Mouse (Mus musculus) CH12.LX (cell line): ENCODE data around the gene Mctp2. TPM values are rescaled to one million over a fixed set of nuclear protein-coding genes. Genes with fewer than 3 reads are reported as not detected.
"Not testable (repeated sequence)": the region's sequence is repeated elsewhere in the genome, so short reads cannot be mapped to it uniquely, and the experiment has no call there.

Experiments
- DNase-seq: peaks from one replicate; pipeline ENCODE4 v3.0.0-alpha.2; 2013; ENCODE audit errors: extremely low read depth
- H3K27ac ChIP-seq: 2 replicates; pipeline ENCODE4 v1.5.1; 2012; ENCODE audit warnings: low read depth, mild to moderate bottlenecking, control low read depth, moderate library complexity; ENCODE audit not compliant: insufficient read depth
- H3K27me3 ChIP-seq: replicated peaks from 2 replicates; pipeline ENCODE3; 2012; ENCODE audit warnings: inconsistent platforms
- H3K36me3 ChIP-seq, 2 experiments: replicated peaks in 1 of 2; 2 replicates each; pipeline versions ENCODE3 to v1.6.1; 2012; ENCODE audit warnings: inconsistent platforms in 1 of 2, low read length in 1 of 2, mild to moderate bottlenecking in 1 of 2, mixed read lengths in 1 of 2, moderate library complexity in 1 of 2; ENCODE audit not compliant: control insufficient read depth in 1 of 2, insufficient read depth in 1 of 2
- H3K4me1 ChIP-seq, 2 experiments: 2 replicates each; pipeline ENCODE4 v1.6.1; 2012; ENCODE audit warnings: inconsistent platforms in 1 of 2, moderate library complexity in 1 of 2; ENCODE audit not compliant: insufficient read depth in 2 of 2, control insufficient read depth in 1 of 2
- H3K4me2 ChIP-seq: 2 replicates; pipeline ENCODE4 v1.6.1; 2012; ENCODE audit warnings: low read depth, mild to moderate bottlenecking, control low read depth; ENCODE audit not compliant: poor library complexity, insufficient read depth, severe bottlenecking
- H3K4me3 ChIP-seq, 3 experiments: fragments of 150-350 bp in 1 of 3; sonication (generic) in 1 of 3; replicated peaks in 1 of 3; 2 replicates each; pipeline versions ENCODE3 to v1.5.1; 2011 to 2012; ENCODE audit warnings: low read depth in 2 of 3, low read length in 2 of 3, mild to moderate bottlenecking in 2 of 3, moderate library complexity in 2 of 3, control low read depth in 1 of 3, improper control_type of control experiment in 1 of 3, inconsistent platforms in 1 of 3, mixed read lengths in 1 of 3; ENCODE audit not compliant: poor library complexity in 1 of 3
- H3K79me2 ChIP-seq: replicated peaks from 2 replicates; pipeline ENCODE4 v1.6.1; 2012; ENCODE audit warnings: mild to moderate bottlenecking, moderate library complexity; ENCODE audit not compliant: control insufficient read depth, poor library complexity, insufficient read depth, severe bottlenecking; ENCODE audit errors: extremely low read depth
- H3K9ac ChIP-seq: 2 replicates; pipeline ENCODE4 v1.6.1; 2012; ENCODE audit warnings: low read depth, mild to moderate bottlenecking, control low read depth, moderate library complexity; ENCODE audit not compliant: insufficient read depth
- H3K9me3 ChIP-seq: replicated peaks from 2 replicates; pipeline ENCODE3; 2012; ENCODE audit warnings: low read length, inconsistent platforms, mixed read lengths
- BHLHE40 ChIP-seq: IDR thresholded peaks from 2 replicates; pipeline ENCODE4 v1.6.1; 2011; ENCODE audit warnings: mild to moderate bottlenecking, low read depth, low read length, improper control_type of control experiment
- CHD1 ChIP-seq: IDR thresholded peaks from 2 replicates; pipeline ENCODE4 v1.6.1; 2012; ENCODE audit warnings: low read depth, low read length, improper control_type of control experiment, inconsistent platforms
- CHD2 ChIP-seq: IDR thresholded peaks from 2 replicates; pipeline ENCODE4 v1.6.1; 2011; ENCODE audit warnings: low read length, improper control_type of control experiment
- ELF1 ChIP-seq: IDR thresholded peaks from 2 replicates; pipeline ENCODE4 v1.6.1; 2014; ENCODE audit warnings: low read depth, mild to moderate bottlenecking, inconsistent platforms, low read length, improper control_type of control experiment
- EP300 ChIP-seq: IDR thresholded peaks from 2 replicates; pipeline ENCODE4 v1.6.1; 2011; ENCODE audit warnings: low read length, improper control_type of control experiment
- ETS1 ChIP-seq: conservative IDR thresholded peaks from 2 replicates; pipeline ENCODE4 v1.6.1; 2012; ENCODE audit warnings: low read depth, mild to moderate bottlenecking, inconsistent platforms, low read length, improper control_type of control experiment, moderate library complexity
- GABPA ChIP-seq: IDR thresholded peaks from 2 replicates; pipeline ENCODE4 v1.6.1; 2012; ENCODE audit warnings: low read depth, low read length, improper control_type of control experiment, inconsistent platforms; ENCODE audit not compliant: insufficient replicate concordance
- HCFC1 ChIP-seq: IDR thresholded peaks from 2 replicates; pipeline ENCODE4 v1.6.1; 2012; ENCODE audit warnings: low read depth, mild to moderate bottlenecking, inconsistent platforms, low read length, improper control_type of control experiment
- IRF4 ChIP-seq: IDR thresholded peaks from 2 replicates; pipeline ENCODE4 v1.6.1; 2014; ENCODE audit warnings: low read depth, mild to moderate bottlenecking, inconsistent platforms, low read length, improper control_type of control experiment
- JUN ChIP-seq: IDR thresholded peaks from 2 replicates; pipeline ENCODE4 v1.6.1; 2011; ENCODE audit warnings: low read depth, mild to moderate bottlenecking, low read length, improper control_type of control experiment, moderate library complexity; ENCODE audit not compliant: insufficient read depth
- KAT2A ChIP-seq: IDR thresholded peaks from 2 replicates; pipeline ENCODE4 v1.6.1; 2012; ENCODE audit warnings: low read length, improper control_type of control experiment, inconsistent platforms; ENCODE audit not compliant: insufficient replicate concordance
- MYC ChIP-seq: IDR thresholded peaks from 2 replicates; pipeline ENCODE4 v1.6.1; 2011; ENCODE audit warnings: low read depth, mild to moderate bottlenecking, improper control_type of control experiment, low read length
- POLR2A ChIP-seq: IDR thresholded peaks from 2 replicates; pipeline ENCODE4 v1.6.1; 2011; ENCODE audit warnings: low read depth, mild to moderate bottlenecking, improper control_type of control experiment, low read length
- POLR2AphosphoS2 ChIP-seq: IDR thresholded peaks from 2 replicates; pipeline ENCODE4 v1.6.1; 2011; ENCODE audit warnings: low read depth, low read length, improper control_type of control experiment
- RCOR1 ChIP-seq: conservative IDR thresholded peaks from 2 replicates; pipeline ENCODE4 v1.6.1; 2012; ENCODE audit warnings: low read depth, mild to moderate bottlenecking, inconsistent platforms, low read length, improper control_type of control experiment
- TBP ChIP-seq: conservative IDR thresholded peaks from 2 replicates; pipeline ENCODE4 v1.6.1; 2011; ENCODE audit warnings: low read depth, low read length, improper control_type of control experiment
- USF1 ChIP-seq: IDR thresholded peaks from 2 replicates; pipeline ENCODE4 v1.6.1; 2014; ENCODE audit warnings: low read depth, mild to moderate bottlenecking, inconsistent platforms, low read length, improper control_type of control experiment
- ZC3H11A ChIP-seq: IDR thresholded peaks from 2 replicates; pipeline ENCODE4 v1.6.1; 2012; ENCODE audit warnings: low read depth, mild to moderate bottlenecking, inconsistent platforms, low read length, improper control_type of control experiment
- ZKSCAN1 ChIP-seq: IDR thresholded peaks from 2 replicates; pipeline ENCODE4 v1.6.1; 2012; ENCODE audit warnings: low read depth, inconsistent platforms, low read length, improper control_type of control experiment, borderline replicate concordance
- ZMIZ1 ChIP-seq: IDR thresholded peaks from 2 replicates; pipeline ENCODE4 v1.6.1; 2012; ENCODE audit warnings: low read depth, mild to moderate bottlenecking, inconsistent platforms, low read length, improper control_type of control experiment
- ZNF384 ChIP-seq: IDR thresholded peaks from 2 replicates; pipeline ENCODE4 v1.6.1; 2012; ENCODE audit warnings: low read depth, low read length, improper control_type of control experiment, inconsistent platforms
- dilution Hi-C: fragments of 300-500 bp; cut with MboI; formaldehyde crosslinking; loops from 2 replicates; pipeline ENCODE4 v1.14.3; 2020; ENCODE audit warnings: low sequenced_read_pairs; ENCODE audit not compliant: extremely low pct_unique_long_range_greater_than_20kb, extremely low pct_ligation_motif_present
- in situ Hi-C: fragments of 300-500 bp; cut with MboI; formaldehyde crosslinking; loops from 3 replicates; pipeline ENCODE4 v1.14.3; 2019; ENCODE audit warnings: low sequenced_read_pairs, low pct_ligation_motif_present, low pct_unique_long_range_greater_than_20kb, mixed read lengths
- polyA plus RNA-seq: library from polyadenylated mRNA; unstranded; fragments of >175 nt; gene quantifications from 2 replicates; pipeline ENCODE4 v1.2.1, GENCODE M21; 2012; ENCODE audit warnings: low read depth; ENCODE audit not compliant: insufficient read length
- total RNA-seq, 2 experiments: library from RNA; depleted of rRNA; stranded (reverse); fragments of 300-350 nt in 1 of 2; fragments of >200 nt in 1 of 2; gene quantifications; 2 replicates each; pipeline ENCODE4 v1.2.3; 2012 to 2014

Gene Mctp2
- total and polyA plus RNA-seq, 3 experiments, result 0.23 to 0.48 (median 0.38) TPM

- TF ChIP-seq ZC3H11A, result no peak
- TF ChIP-seq, all 38 proteins: peak for 0
These were observed 45.4 kb downstream of the Mctp2 start (continued) for GRCm38 (mm10) chr7:72260766-72261655.

- DNase-seq, result no peak
- H3K79me2 ChIP-seq, result no peaks in the 10 kb centered on the region
- H3K27ac ChIP-seq, result no peak overlapping the region
- H3K36me3 ChIP-seq, result no peaks in the 10 kb centered on the region
- H3K4me2 ChIP-seq, result no peak overlapping the region
- no peak overlapping the region for H3K9ac ChIP-seq
- peaks cover 0 to 5% of the 10 kb centered on the region in 2 experiments; a peak in 2 of 4 replicates for H3K4me1 ChIP-seq
- dilution Hi-C loops, result no loop called here
- no peaks in the 10 kb centered on the region for H3K27me3 ChIP-seq
- in situ Hi-C loops, result no loop called here
- H3K9me3 ChIP-seq, result no peaks in the 10 kb centered on the region
- no peak overlapping the region for H3K4me3 ChIP-seq
- no peak for TF ChIP-seq EP300
- no peak for TF ChIP-seq ZMIZ1
- no peak for TF ChIP-seq TBP
- TF ChIP-seq RCOR1, result no peak
- TF ChIP-seq ZKSCAN1, result no peak
- TF ChIP-seq POLR2A, result no peak
- TF ChIP-seq KAT2A, result no peak
- no peak for TF ChIP-seq ZNF384
- TF ChIP-seq CHD2, result no peak
- no peak for TF ChIP-seq ETS1
- TF ChIP-seq POLR2AphosphoS2, result no peak
- no peak for TF ChIP-seq GABPA
- TF ChIP-seq BHLHE40, result no peak
- TF ChIP-seq ELF1, result no peak
- no peak for TF ChIP-seq IRF4
- no peak for TF ChIP-seq USF1
- no peak for TF ChIP-seq MYC
- TF ChIP-seq HCFC1, result no peak
- TF ChIP-seq JUN, result no peak
- no peak for TF ChIP-seq CHD1
- TF ChIP-seq, all 38 proteins: peak for 0
These were observed 47.4 kb downstream of the Mctp2 start for GRCm38 (mm10) chr7:72259045-72259444.

GRCm38 (mm10) chr7:72250326-72250725 is 56.1 kb downstream of the Mctp2 start:
- H3K27me3 ChIP-seq, in situ Hi-C loops, H3K27ac ChIP-seq, DNase-seq, H3K4me1 ChIP-seq, H3K4me3 ChIP-seq, H3K79me2 ChIP-seq, dilution Hi-C loops, H3K9ac ChIP-seq, H3K9me3 ChIP-seq, H3K36me3 ChIP-seq, H3K4me2 ChIP-seq: not testable (repeated sequence)
